Mouse (Mus musculus) kidney, postnatal 10 days (tissue): ENCODE data around the gene Cdr1.

Source experiments
- DNase-seq: peaks from one replicate; pipeline ENCODE4 v3.0.0; 2021; ENCODE audit warnings: mixed read lengths

Gene Cdr1

GRCm38 (mm10) chrX:61185458-61185857 lies at the start of gene Cdr1:
Gene Cdr1, minus strand, starts transcription at chrX:61185558.
- no peak for DNase-seq

DNA sequence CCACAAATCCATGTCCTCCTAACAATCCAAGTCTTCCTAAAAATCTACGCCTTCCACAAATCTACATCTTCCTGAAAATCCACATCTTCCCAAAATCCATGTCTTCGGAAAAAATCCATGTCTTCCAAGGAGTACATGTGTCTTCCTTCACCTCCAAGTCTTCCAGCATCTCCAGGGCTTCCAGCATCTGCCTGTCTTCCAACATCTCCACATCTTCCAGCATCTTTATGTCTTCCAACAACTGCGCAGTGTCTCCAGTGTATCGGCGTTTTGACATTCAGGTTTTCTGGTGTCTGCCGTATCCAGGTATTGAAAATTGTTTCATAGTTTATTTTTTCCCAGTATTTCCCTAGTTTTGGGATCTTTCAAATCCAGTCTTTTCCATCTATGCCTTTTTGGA lies 511 bp upstream of the Cdr1 start:
- no peak for DNase-seq

DNA sequence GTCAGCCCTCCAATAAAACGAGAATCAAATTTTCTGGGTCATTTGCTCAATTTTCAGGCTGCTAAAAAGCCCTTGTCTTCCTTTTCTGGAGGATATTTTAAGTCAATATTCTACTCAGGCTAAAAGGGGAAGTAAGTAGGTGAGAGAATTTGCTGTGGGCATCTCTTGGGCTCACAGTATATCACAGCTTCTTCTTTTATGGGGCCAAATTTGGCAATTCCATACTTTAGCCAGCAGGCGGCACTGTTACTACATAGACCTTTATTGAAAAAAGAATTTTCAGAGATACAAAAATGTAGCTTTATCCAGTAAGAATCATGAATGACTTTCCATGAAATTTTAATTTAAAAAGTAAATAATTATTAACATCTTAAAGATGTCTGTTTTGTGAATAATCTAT lies 18.8 kb downstream of the Cdr1 start:
- DNase-seq: no peak

DNA sequence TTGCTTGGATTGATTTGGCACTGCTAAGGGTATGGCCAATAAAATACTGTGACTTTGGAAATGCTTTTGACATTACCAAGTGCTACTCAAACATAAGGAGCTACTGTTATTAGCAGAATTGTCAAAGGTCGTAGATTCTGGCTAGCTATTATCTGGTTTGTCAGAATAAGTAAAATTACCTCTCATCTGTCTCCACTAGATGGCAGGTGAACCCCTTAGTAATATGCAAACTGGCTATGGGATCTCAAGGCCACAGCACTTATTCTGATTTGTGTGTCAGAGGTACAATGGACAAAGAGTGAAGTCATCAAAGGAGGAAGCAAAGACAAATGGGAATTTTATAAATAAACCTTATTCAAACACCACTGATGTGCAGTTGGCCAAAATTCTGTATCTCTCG lies 24.1 kb downstream of the Cdr1 start:
- no peak for DNase-seq

DNA sequence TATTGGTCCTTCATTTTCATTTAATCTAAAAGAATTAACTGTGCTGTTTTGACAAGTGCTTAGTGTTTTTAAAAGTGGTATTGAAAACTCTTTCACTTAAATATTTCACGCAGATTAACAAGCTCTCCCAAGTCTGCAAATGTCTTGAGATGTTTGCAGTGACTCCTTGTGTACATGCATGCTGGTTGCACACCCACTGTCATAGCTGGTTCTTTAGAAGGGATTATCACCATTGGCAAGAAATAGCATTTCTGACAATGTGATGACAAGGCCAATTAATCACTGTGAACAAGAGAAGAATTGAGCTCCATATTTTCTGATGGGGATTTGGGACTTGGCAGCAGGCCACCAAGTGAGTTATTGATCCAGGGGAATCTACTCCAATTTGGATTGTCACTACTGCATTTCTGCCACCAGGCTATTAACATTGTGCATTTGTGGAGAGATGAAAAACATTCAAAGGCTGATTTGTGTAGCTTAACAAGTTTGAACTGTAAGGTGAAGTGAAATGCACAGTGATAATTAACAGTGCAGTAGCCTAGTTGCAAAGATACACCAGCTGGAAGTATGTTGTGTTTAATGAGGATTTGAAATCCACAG lies 30.6 kb downstream of the Cdr1 start:
- DNase-seq: no peak

GRCm38 (mm10) chrX:61154246-61154645 lies 31.1 kb downstream of the Cdr1 start:
- no peak for DNase-seq

DNA sequence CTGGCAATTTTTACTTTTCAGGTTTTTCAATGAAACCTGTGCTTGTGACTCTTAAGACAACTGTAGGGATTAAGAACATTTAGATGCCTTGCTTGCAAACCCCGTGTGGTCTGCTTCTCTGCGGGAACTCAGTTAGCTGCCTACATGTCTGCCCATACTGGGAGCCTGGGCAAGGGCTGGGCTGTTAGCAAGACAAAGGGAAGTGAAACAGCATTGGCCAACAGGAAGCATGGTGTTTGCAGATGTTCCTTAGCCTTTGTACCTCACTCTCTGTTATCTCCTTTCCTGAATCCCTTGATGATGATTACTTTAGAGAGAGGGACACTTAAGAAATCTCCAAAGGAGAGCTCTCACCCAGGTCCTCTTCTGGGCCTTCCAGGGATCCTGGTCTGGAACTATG lies 38.8 kb downstream of the Cdr1 start:
- no peak for DNase-seq

GRCm38 (mm10) chrX:61145416-61145815 lies 39.9 kb downstream of the Cdr1 start:
- no peak for DNase-seq

DNA sequence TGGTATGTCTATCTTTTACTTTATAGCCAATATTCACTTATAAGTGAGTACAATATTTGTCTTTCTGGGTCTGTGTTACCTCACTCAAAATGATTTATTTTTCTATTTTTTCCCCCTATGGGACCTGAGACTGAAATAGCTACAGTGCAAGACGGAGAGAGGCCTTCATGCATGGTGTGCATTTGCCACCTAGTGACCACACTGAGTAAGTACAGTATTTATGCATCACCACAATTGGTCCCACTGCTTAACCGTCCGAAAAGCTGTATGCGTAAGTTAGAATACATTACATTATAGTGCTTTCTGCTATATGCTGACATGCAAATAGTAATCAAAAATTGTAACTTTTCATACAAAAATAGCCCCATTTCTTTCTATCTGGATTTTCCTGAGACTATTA lies 50.8 kb downstream of the Cdr1 start:
- DNase-seq: no peak
